Mouse (Mus musculus): ENCODE data around the gene Cd151. TPM values are rescaled to one million over a fixed set of nuclear protein-coding genes. Genes with fewer than 3 reads are reported as not detected.

Cd151 gene
- polyA plus RNA-seq, 1 experiment from 2014 or later, result 14.0 TPM

DNA sequence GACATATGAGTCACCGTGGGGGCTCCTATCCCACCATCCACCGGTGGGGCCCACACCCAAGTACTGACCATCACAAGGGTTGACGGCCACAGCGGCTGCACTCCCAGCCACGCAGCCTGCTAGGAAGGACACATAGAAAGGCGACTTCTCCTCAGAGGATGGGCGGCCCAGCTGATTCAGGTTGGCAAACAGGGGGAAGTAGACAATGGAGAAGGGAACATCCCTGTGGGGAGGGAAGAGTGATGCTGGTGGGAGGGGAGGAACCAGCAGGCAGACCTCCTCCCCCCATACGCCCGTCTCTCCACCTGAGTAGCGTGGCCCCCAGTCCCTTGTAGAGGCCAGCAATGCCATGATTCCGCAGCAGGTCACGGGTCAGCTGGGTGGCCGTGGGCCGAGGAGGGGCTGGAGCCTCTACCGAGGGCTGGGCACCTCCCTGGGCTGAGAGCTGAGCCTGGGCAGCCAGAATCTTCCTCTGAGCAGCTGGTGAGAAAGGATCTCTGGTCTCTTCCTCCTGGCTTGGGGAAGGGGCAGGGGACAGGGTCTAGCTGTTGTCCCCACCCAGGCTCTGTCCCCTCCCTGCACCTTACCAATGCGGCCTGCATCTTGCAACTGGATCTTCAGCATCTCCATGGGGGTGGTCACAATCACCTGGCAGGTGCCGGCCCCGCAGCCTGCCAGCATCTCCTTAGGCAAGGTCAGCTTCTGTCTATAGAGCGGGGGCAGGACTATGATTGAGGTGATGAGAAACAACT is 35.6 kb upstream of the Cd151 start:
- H3K9me3 ChIP-seq (replicated peaks), result no peaks in the 10 kb centered on the region
- no peaks in the 10 kb centered on the region for H3K27me3 ChIP-seq (ENCODE audit: low read depth, poor library complexity, severe bottlenecking)
- 0 out of 2 replicates have a peak overlapping the region, but pooled peaks have one; percentile 1 for H3K4me3 ChIP-seq
- peaks cover 70% of the 10 kb centered on the region for H3K4me1 ChIP-seq
- peaks cover 42% of the 10 kb centered on the region for H3K36me3 ChIP-seq
- DNase-seq (ENCODE audit: low spot score), result no peak
- H3K27ac ChIP-seq, result 0 out of 2 replicates have a peak overlapping the region, but pooled peaks have one; percentile 5
- 92% methylated on average over 19 of the region's 19 CpGs for WGBS

DNA sequence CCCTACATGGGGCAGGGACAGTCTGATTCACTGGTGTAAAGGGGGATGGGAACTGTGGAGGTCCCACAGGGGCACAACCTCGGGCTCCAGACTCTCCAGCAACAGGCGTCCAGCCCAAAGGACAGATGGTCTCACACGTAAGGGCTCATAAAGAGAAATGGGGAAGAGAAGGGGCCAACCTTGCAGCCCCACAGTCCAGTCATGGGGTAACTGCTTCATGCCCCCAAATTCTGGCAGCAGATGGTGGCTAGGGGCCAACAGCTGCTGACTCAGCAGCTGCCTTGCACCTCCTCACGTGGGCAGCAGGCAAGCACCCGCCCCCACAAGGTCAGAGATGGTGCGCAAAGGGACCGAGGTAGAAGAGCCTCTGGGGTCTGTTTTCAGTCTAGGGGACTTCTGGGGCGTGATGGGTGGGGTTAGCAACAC is 35.0 kb upstream of the Cd151 start:
- Histone ChIP-seq H3K36me3 (peaks cover 42% of the 10 kb centered on the region), H3K27ac (no peak overlapping the region), H3K9me3 (replicated peaks) (no peaks in the 10 kb centered on the region), H3K4me3 (0 out of 2 replicates have a peak overlapping the region, but pooled peaks have one; percentile 1), H3K27me3 (ENCODE audit: low read depth, poor library complexity, severe bottlenecking) (no peaks in the 10 kb centered on the region), H3K4me1 (peaks cover 71% of the 10 kb centered on the region)
- WGBS, result 82% methylated on average over 8 of the region's 8 CpGs
- no peak for DNase-seq (ENCODE audit: low spot score)

DNA sequence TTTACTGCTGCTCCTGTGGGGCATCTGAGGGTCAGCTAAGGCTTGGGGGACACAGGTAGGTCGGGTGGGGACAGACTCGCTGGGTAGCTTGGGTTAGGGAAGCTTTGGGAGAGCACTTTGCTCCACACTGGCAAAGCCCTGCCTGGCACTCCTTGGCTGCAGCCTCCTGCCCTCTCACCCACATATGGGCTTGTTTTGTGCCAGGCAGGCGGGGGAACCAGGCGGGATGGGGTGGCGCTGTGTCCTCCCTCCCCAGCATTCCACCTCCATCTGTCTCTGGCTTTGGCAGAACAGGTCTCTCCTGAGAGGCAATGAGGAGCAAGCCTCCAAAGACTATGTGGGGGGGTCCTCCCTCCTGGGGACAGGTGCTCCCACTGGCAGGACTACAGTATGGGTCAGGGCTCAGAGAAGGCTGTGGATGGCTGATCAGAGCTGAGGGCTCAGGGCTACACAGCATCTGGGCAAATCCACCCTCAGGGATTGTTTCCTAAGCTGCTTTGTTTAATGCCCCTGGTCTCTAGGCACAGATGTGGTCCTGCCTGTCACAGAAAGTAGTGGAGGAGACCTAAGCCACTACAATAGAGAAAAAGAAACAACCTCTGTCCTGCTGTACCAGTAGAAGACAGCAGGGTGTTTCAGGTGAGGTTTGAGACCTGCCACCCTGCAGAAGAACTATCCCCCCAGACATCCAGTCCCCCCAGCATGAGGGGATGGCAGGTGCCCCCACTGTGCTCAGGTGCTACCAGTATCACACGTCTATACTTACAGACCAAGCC is 34.3 kb upstream of the Cd151 start:
- Histone ChIP-seq H3K4me3 (peak overlapping the region; percentile 54; the same call in 1 of the 2 replicates), H3K27ac (no peak overlapping the region), H3K36me3 (peaks cover 47% of the 10 kb centered on the region), H3K4me1 (peaks cover 77% of the 10 kb centered on the region), H3K27me3 (ENCODE audit: low read depth, poor library complexity, severe bottlenecking) (no peaks in the 10 kb centered on the region), H3K9me3 (replicated peaks) (no peaks in the 10 kb centered on the region)
- no peak for DNase-seq (ENCODE audit: low spot score)
- WGBS, result 92% methylated on average over 6 of the region's 6 CpGs

DNA sequence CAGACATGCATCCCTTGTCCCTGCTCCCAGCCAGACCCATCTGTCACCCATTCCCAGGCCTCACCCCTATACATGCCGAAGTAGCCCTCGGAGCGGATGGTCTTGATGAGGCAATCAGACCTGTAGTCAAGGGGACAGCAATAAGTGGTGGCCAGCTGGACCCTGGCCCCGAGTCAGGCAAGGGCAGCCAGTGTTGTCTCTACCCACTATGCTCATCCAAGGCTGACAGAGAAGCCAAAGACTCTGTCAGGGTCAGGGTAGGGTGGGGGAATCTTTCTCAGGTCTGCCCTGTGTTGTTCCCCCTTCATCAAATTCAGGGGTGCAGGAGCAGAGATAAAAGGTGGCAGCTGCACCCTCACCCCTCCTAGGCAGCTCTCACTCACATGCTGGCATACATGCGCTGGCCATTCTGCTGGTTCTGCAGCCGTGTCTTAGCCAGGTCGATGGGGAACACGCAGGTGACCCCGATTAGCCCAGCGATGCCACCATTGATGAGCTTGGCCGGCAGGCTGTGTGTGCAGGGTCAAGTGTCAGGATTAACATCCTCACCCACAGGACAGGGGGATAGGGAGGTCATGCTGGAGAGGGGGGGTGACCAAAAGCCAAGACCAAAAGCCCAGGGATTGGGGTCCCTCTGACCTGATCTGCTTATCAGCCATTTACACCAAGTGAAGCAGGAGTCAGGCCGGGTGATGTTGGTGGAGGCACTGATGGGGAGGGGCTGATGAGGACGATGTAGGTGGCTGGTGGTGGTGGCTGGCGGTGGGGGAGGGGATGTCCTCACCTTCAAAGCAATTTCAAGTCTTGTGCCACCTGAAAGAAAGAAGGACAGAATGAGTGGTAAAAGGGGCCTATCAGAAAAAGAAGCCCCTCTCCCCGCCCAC is 33.4 kb upstream of the Cd151 start:
- no peak for DNase-seq (ENCODE audit: low spot score)
- Histone ChIP-seq H3K36me3 (peaks cover 55% of the 10 kb centered on the region), H3K27me3 (ENCODE audit: low read depth, poor library complexity, severe bottlenecking) (no peaks in the 10 kb centered on the region), H3K4me1 (peaks cover 73% of the 10 kb centered on the region), H3K9me3 (replicated peaks) (no peaks in the 10 kb centered on the region), H3K4me3 (peak overlapping the region; percentile 54), H3K27ac (peak overlapping the region; percentile 82)
- 71% methylated on average over 15 of the region's 15 CpGs for WGBS

DNA sequence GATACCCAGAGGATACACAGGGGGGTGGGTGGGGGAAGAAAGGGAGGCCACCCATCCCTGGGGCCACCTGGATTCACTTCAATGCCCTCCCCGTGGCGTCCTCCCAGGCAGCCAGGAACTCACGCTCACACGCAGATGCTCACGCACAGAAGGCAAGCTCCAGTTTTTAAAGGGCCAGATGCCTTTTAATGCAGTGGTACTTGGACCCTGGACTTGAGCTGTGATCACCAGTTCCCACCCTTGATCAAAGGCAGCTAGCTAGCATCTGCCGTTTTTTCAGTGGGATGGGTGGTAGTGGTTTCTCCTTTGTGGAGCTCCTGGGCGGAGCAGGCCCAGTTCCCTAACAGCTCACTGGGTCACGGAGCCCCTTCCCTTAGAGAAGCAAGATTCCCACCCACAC is 32.7 kb upstream of the Cd151 start:
- Histone ChIP-seq H3K36me3 (peaks cover 62% of the 10 kb centered on the region), H3K9me3 (replicated peaks) (no peaks in the 10 kb centered on the region), H3K27me3 (ENCODE audit: low read depth, poor library complexity, severe bottlenecking) (no peaks in the 10 kb centered on the region), H3K4me3 (peak overlapping the region; percentile 54), H3K27ac (peak overlapping the region; percentile 82), H3K4me1 (peaks cover 66% of the 10 kb centered on the region)
- peak; percentile 69 for DNase-seq (ENCODE audit: low spot score)
- WGBS, result 12% methylated on average over 8 of the region's 8 CpGs

DNA sequence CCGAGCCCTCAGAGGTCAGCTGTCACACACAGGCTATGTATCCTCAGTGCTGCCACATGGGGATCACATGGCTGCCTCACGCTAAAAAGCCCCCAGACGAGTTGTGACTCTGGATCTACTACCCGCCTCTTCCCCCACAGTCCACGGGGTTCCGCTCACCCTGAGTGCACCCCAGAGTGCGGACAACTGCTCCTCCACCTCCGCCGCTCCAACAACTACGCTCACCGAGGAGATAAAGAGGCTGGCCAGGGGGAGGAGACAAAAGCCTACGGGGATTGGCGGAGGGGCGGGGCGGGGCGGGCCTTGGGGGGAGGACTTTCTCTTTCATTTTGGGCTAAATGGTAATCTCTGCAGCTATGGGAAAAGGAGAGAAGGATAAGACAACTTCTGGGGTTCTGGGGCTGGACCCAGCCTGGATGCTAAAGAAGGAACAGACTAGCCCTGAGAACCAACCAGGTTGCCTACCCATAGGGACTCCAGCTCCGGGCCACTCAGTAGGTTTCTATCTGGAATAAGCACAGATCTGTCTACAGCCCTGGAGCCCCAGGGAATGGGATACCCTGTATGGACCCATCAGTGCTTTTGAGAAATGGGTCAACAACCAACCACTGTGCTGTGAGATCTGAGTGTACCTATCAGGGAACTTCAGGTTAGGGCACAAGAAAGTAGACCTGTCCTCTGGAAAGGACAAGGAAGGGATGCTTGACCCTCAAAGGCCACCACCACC is 31.9 kb upstream of the Cd151 start:
- DNase-seq (ENCODE audit: low spot score), result peak; percentile 70
- H3K27ac ChIP-seq, result peak overlapping the region; percentile 82
- H3K36me3 ChIP-seq, result peaks cover 68% of the 10 kb centered on the region
- H3K4me1 ChIP-seq, result peaks cover 61% of the 10 kb centered on the region
- H3K9me3 ChIP-seq (replicated peaks), result no peaks in the 10 kb centered on the region
- 5% methylated on average over 17 of the region's 17 CpGs for WGBS
- H3K4me3 ChIP-seq, result peak overlapping the region; percentile 54
- H3K27me3 ChIP-seq (ENCODE audit: low read depth, poor library complexity, severe bottlenecking), result no peaks in the 10 kb centered on the region

DNA sequence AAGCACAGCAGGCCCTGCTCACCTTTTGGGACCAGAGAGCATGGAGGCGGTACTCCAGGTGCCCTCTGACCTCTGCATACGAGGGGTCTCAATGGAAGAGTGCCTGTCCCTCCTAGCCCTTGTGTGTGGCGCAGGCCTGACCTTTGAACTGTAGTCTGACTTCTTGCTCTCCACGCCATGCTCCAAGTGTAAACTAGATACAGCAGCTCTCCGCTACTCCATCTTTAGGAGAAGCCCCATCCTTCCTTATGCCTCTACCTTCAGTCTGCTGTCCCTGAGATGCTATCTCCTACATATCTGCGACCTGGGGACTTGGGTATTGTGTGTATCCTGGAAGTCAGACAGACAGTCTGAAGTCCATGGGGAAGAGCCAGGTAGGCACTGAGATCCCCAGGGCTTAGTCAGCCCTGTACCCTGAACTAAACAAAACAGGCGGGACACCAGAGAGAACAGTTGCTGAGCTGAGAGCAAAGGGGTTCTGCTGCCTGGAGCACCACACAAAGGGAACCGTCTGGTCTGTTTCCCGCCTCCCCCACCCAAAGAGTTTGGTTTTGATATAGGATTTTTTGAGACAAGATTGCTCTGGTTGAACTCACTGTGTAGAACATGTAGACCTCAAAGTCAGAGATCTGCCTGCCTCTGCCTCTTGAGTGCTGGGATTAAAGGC is 31.2 kb upstream of the Cd151 start:
- H3K4me3 ChIP-seq, result peak overlapping the region; percentile 73

DNA sequence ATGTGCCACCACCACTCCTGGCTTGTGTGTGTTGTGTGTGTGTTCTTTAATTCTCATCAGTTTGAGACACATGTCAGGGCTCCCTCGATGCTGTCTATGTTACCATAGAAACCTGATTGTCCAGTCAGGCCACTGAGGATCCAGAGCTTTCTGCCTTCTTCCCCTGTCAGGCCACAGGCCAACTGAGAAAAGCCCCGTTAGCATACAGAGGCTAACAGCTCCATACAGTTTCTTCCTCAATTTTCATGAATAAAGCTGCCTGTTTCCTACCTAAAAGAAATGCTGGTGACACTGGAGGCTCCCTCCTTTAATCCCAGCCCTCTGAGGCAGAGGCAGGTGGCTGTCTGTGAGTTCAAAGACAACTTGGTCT is 30.7 kb upstream of the Cd151 start:
- Histone ChIP-seq H3K27ac (peak overlapping the region; percentile 89), H3K4me3 (peak overlapping the region; percentile 73), H3K4me1 (peaks cover 72% of the 10 kb centered on the region), H3K36me3 (peaks cover 68% of the 10 kb centered on the region), H3K9me3 (replicated peaks) (no peaks in the 10 kb centered on the region), H3K27me3 (ENCODE audit: low read depth, poor library complexity, severe bottlenecking) (no peaks in the 10 kb centered on the region)
- no peak for DNase-seq (ENCODE audit: low spot score)
- WGBS, result 70% methylated on average over 2 of the region's 2 CpGs

More for the DNA sequence above, 31.2 kb upstream of the Cd151 start:
- peaks cover 66% of the 10 kb centered on the region for H3K4me1 ChIP-seq
- no peaks in the 10 kb centered on the region for H3K9me3 ChIP-seq (replicated peaks)
- no peak for DNase-seq (ENCODE audit: low spot score)
- 84% methylated on average over 9 of the region's 9 CpGs for WGBS
- H3K27ac ChIP-seq, result peak overlapping the region; percentile 82
- H3K27me3 ChIP-seq (ENCODE audit: low read depth, poor library complexity, severe bottlenecking), result no peaks in the 10 kb centered on the region
- H3K36me3 ChIP-seq, result peaks cover 68% of the 10 kb centered on the region

DNA sequence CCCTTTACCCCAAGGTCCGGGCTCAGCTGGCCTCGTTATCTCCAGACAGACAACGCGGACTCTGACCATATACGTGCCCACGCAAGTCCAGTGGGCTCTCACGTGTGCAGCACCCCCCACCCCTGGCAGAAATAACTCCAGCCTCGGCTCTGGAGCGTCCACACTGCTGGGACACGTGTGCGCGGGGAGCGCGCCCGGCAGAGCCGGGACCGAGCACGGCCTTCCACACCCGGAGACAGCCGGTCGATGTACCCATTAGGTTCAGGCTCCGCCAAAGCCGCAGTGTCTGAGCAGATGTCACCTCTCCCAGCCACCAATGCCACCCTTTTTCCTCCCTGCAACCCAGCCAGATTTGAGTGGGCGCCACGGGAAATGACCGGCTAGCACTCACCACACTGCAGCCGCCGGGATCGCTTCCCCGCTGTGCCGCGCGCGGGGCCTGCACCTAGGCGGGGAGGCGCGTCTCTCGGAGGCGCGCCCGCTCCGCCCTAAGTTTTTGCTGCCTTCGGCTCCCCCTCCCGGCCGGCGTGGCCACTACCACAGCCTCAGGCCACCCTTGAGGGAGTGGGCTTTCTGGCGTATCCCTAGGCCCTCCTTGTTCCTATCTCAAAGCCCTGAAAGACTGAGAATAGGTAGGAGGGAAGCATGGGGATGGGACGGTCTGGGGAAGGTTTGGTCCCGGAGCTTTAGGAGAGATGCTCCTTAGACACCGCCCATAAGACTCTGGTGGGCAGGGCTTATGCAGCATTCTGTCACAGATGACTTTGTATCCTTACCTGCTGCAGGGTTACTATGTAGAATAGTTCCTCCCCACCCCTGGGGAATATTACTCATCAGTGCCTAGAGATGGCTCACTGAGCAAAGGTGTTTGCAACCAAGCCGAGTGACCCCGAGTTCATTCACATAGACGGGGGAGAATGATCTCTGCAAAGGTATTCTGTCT is 29.7 kb upstream of the Cd151 start, which contains the start of gene Slc25a22:
Slc25a22 (minus strand) TSS at position 715 of the 943 bp plus-strand sequence.
- Histone ChIP-seq H3K4me1 (peaks cover 79% of the 10 kb centered on the region), H3K36me3 (peaks cover 68% of the 10 kb centered on the region)

DNA sequence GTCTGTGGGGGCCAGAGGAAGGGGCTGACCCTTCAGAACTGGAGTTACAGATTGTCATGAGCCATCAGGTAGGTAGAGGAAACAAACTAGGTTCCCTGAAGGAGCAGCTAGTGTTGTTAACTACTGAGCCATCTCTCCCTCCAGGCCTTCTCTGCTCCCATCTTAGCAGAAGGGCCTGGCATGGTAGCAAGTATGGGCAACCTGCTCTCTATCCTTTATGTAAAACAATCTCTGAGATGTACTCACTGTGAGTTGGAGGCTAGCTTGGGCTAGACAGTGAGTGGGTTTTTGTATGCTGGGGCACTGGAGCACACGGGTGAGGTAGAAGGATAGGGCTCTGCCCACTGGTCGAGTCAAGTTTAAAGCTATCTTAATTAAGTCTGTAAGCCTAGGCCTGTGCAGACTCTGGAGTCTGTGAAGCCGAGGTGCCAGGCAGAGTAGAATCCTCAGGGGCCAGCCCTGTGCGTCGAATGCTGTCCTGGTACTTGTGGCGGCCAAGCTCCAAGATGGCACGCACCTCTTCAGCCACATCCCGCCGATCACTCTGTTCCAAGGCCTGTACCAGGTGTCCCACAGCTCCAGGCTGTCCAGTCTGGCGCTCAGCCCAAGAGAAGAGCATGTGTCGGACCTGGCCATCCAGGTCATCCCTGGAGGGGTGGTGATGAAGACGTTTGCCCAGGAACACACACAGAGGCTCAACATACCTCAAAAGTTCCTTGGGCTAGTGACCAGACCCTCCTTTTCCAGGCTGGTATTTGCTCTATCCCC is 28.8 kb upstream of the Cd151 start:
- Histone ChIP-seq H3K27ac (no peak overlapping the region), H3K36me3 (peaks cover 59% of the 10 kb centered on the region)
- WGBS, result 95% methylated on average over 12 of the region's 12 CpGs

More for the DNA sequence above, 29.7 kb upstream of the Cd151 start, which contains the start of gene Slc25a22:
- Histone ChIP-seq H3K27ac (peak within 1 kb of the TSS; percentile 89), H3K9me3 (replicated peaks) (no peaks in the 10 kb centered on the region), H3K4me3 (peak within 1 kb of the TSS; percentile 73), H3K27me3 (ENCODE audit: low read depth, poor library complexity, severe bottlenecking) (no peaks in the 10 kb centered on the region)
- DNase-seq (ENCODE audit: low spot score), result peak; percentile 90
- 6% methylated on average over 53 of the region's 53 CpGs for WGBS

More for the DNA sequence above, 28.8 kb upstream of the Cd151 start:
- Histone ChIP-seq H3K9me3 (replicated peaks) (no peaks in the 10 kb centered on the region), H3K4me3 (no peak overlapping the region), H3K27me3 (ENCODE audit: low read depth, poor library complexity, severe bottlenecking) (no peaks in the 10 kb centered on the region), H3K4me1 (peaks cover 79% of the 10 kb centered on the region)
- DNase-seq (ENCODE audit: low spot score), result no peak
